Mouse (Mus musculus) brain, embryonic 14.5 days (tissue): ENCODE data around the gene Chd6. TPM values are rescaled to one million over a fixed set of nuclear protein-coding genes. Genes with fewer than 3 reads are reported as not detected.

Experiments
- DNase-seq: peaks from one replicate; pipeline ENCODE4 v3.0.0-alpha.2; 2011; ENCODE audit warnings: low read depth
- CTCF ChIP-seq: fragments of 200-500 bp; IDR thresholded peaks from 2 replicates; pipeline ENCODE4 v1.5.1; 2012; ENCODE audit warnings: inconsistent platforms, mild to moderate bottlenecking, moderate library complexity, borderline replicate concordance; ENCODE audit not compliant: insufficient read depth, insufficient read length; ENCODE audit errors: extremely low read depth
- POLR2A ChIP-seq: fragments of 200-500 bp; IDR thresholded peaks from 2 replicates; pipeline ENCODE4 v1.6.1; 2012; ENCODE audit warnings: mild to moderate bottlenecking, inconsistent platforms, borderline replicate concordance; ENCODE audit not compliant: poor library complexity, insufficient read depth, insufficient read length, severe bottlenecking; ENCODE audit errors: extremely low read depth
- polyA plus RNA-seq: library from polyadenylated mRNA; depleted of rRNA; stranded (reverse); fragments of >200 nt; gene quantifications from 2 replicates; pipeline ENCODE4 v1.2.3, GENCODE M21; 2012

Gene Chd6
- polyA plus RNA-seq, 1 experiment, result 41.5 TPM

GRCm38 (mm10) chr2:161065594-161065993 lies 43.3 kb downstream of the Chd6 start:
- TF ChIP-seq POLR2A (no peak), CTCF (no peak)
- no peak for DNase-seq

GRCm38 (mm10) chr2:161064836-161065235 lies 44.0 kb downstream of the Chd6 start:
- TF ChIP-seq POLR2A, result no peak

GRCm38 (mm10) chr2:161058841-161059240 lies 50.0 kb downstream of the Chd6 start:
- peak; percentile 3 for DNase-seq
- TF ChIP-seq POLR2A (no peak), CTCF (no peak)

More at GRCm38 (mm10) chr2:161064836-161065235, 44.0 kb downstream of the Chd6 start:
- no peak for DNase-seq

- TF ChIP-seq CTCF (no peak), POLR2A (no peak)
- DNase-seq, result no peak
These were observed 55.1 kb downstream of the Chd6 start for GRCm38 (mm10) chr2:161053765-161054164.

- TF ChIP-seq CTCF, result no peak
- no peak for DNase-seq
These were observed 56.7 kb downstream of the Chd6 start for GRCm38 (mm10) chr2:161052175-161052574.

GRCm38 (mm10) chr2:161049426-161049825 lies 59.4 kb downstream of the Chd6 start:
- DNase-seq, result no peak
- no peak for TF ChIP-seq POLR2A
- no peak for TF ChIP-seq CTCF

- DNase-seq, result peak; percentile 72
- TF ChIP-seq CTCF (no peak), POLR2A (no peak)
These were observed 64.2 kb downstream of the Chd6 start for GRCm38 (mm10) chr2:161044492-161045201.

GRCm38 (mm10) chr2:161042874-161043273 lies 66.0 kb downstream of the Chd6 start:
- DNase-seq, result no peak
- TF ChIP-seq CTCF (peak; percentile 41; the same call in 1 of the 2 replicates), POLR2A (no peak)

- TF ChIP-seq POLR2A (no peak), CTCF (peak; percentile 14; the same call in 1 of the 2 replicates)
- peak; percentile 35 for DNase-seq
These were observed 68.1 kb downstream of the Chd6 start for GRCm38 (mm10) chr2:161040743-161041142.

- no peak for DNase-seq
- TF ChIP-seq POLR2A (no peak), CTCF (no peak)
These were observed 71.1 kb downstream of the Chd6 start for GRCm38 (mm10) chr2:161037766-161038165.

- no peak for DNase-seq
- TF ChIP-seq POLR2A (no peak), CTCF (no peak)
These were observed 75.7 kb downstream of the Chd6 start for GRCm38 (mm10) chr2:161033141-161033540.

GRCm38 (mm10) chr2:161032394-161032793 lies 76.5 kb downstream of the Chd6 start:
- peak; percentile 14 for DNase-seq
- no peak for TF ChIP-seq POLR2A
- TF ChIP-seq CTCF, result no peak
